10 mouse cellular contexts compared by ENCODE assay signal in genomic region chr13:102593405-102594200, GRCm38 (mm10).
A peak's percentile ranks its signal among the peaks of the same experiment; 100 is the strongest.
DNase-seq lines count a peak whose midpoint lies in the region; ATAC-seq lines count a peak whose summit lies in the region.
"Had no signal": no experiment of that assay in that cellular context is flagged by ENCODE, and none has a peak within 500 bp of the region (broad histone marks: within the 10 kb centered on the region; RNA-seq: fewer than 3 reads in every experiment).

No protein-coding gene starts in this region.

- no peak for ATAC-seq in heart, embryonic 12.5 days (ENCODE audit: insufficient number of reproducible peaks, low FRiP score)
- ATAC-seq in lung, embryonic 16.5 days (ENCODE audit: low read depth): peak; percentile 76
- no peak for ATAC-seq in activated CD4-positive, CD25-positive, alpha-beta regulatory T cell, adult 4 months
- ATAC-seq in hindbrain, embryonic 12.5 days (ENCODE audit: low FRiP score): no peak

- WGBS in heart, embryonic 12.5 days: 85% methylated on average over 12 of the region's 12 CpGs
- 65% methylated on average over 12 of the region's 12 CpGs for WGBS in lung, embryonic 16.5 days
- 92% methylated on average over 12 of the region's 12 CpGs for WGBS in hindbrain, embryonic 12.5 days

- no peak overlapping the region for H3K4me2 ChIP-seq in heart, embryonic 12.5 days
- no peak overlapping the region for H3K4me2 ChIP-seq in lung, embryonic 16.5 days (ENCODE audit: low read depth, low read length)
- no peak overlapping the region for H3K4me2 ChIP-seq in hindbrain, embryonic 12.5 days (replicated peaks)
- H3K4me2 ChIP-seq: hindbrain, embryonic 15.5 days had no signal

- no peaks in the 10 kb centered on the region for H3K36me3 ChIP-seq in heart, embryonic 12.5 days
- H3K36me3 ChIP-seq in lung, embryonic 16.5 days (ENCODE audit: control insufficient read depth, insufficient read depth, low read length): no peaks in the 10 kb centered on the region
- H3K36me3 ChIP-seq in hindbrain, embryonic 12.5 days: no peaks in the 10 kb centered on the region
- H3K36me3 ChIP-seq: hindbrain, embryonic 15.5 days had no signal

- no peak overlapping the region for H3K9ac ChIP-seq in heart, embryonic 12.5 days
- H3K9ac ChIP-seq in lung, embryonic 16.5 days (ENCODE audit: low read length): no peak overlapping the region
- H3K9ac ChIP-seq in hindbrain, embryonic 12.5 days: no peak overlapping the region
- H3K9ac ChIP-seq: hindbrain, embryonic 15.5 days had no signal

- no peaks in the 10 kb centered on the region for H3K9me3 ChIP-seq in heart, embryonic 12.5 days (replicated peaks)
- H3K9me3 ChIP-seq in lung, embryonic 16.5 days (ENCODE audit: control insufficient read depth, low read length): no peaks in the 10 kb centered on the region
- H3K9me3 ChIP-seq in hindbrain, embryonic 12.5 days (replicated peaks): no peaks in the 10 kb centered on the region
- H3K9me3 ChIP-seq: hindbrain, embryonic 15.5 days had no signal

- intact Hi-C loops in heart, postnatal 25 days (cut with DNase I): loop anchor here (10.0 kb wide), 1 partner anchor 599 kb away; no protein-coding TSS in a partner anchor

- no peak overlapping the region for H3K4me3 ChIP-seq in heart, embryonic 12.5 days
- H3K4me3 ChIP-seq in lung, embryonic 16.5 days (ENCODE audit: low read length): no peak overlapping the region
- H3K4me3 ChIP-seq in hindbrain, embryonic 12.5 days: no peak overlapping the region
- H3K4me3 ChIP-seq: hindbrain, embryonic 15.5 days had no signal

- peaks cover 34% of the 10 kb centered on the region for H3K4me1 ChIP-seq in heart, embryonic 12.5 days (replicated peaks)
- peaks cover 45% of the 10 kb centered on the region for H3K4me1 ChIP-seq in lung, embryonic 16.5 days (replicated peaks; ENCODE audit: control insufficient read depth, insufficient read depth, low read length)
- peaks cover 11% of the 10 kb centered on the region for H3K4me1 ChIP-seq in hindbrain, embryonic 12.5 days

- no peaks in the 10 kb centered on the region for H3K27me3 ChIP-seq in heart, embryonic 12.5 days (replicated peaks)
- H3K27me3 ChIP-seq in lung, embryonic 16.5 days (ENCODE audit: control insufficient read depth, insufficient read depth, low read depth, low read length): no peaks in the 10 kb centered on the region
- H3K27me3 ChIP-seq in hindbrain, embryonic 12.5 days: 0 out of 2 replicates have a peak, but pooled peaks cover 2% of the 10 kb centered on the region
- H3K27me3 ChIP-seq: CH12.LX; hindbrain, embryonic 15.5 days had no signal

- no peak overlapping the region for H3K27ac ChIP-seq in heart, embryonic 12.5 days (ENCODE audit: poor library complexity, severe bottlenecking)
- H3K27ac ChIP-seq in lung, embryonic 16.5 days (ENCODE audit: low read length): peak overlapping the region; percentile 88
- no peak overlapping the region for H3K27ac ChIP-seq in hindbrain, embryonic 12.5 days
- H3K27ac ChIP-seq: hindbrain, embryonic 15.5 days had no signal

- peak; percentile 99 for DNase-seq in heart, adult 11 months
- peak; percentile 28 to 43 for DNase-seq in adrenal gland, postnatal 36 days
- DNase-seq in heart, postnatal 25 days (ENCODE audit: low spot score): peak; percentile 65
- DNase-seq in testis, postnatal 14 days (ENCODE audit: low spot score): peak; percentile 66

Comparison
In these comparisons a context has a peak if more than half of its experiments do, and no peak if none do; other contexts are left out.
1. DNase-seq: peak in every context shown above with its lines; median percentile 99 in heart, adult 11 months; 66 in testis, postnatal 14 days; 65 in heart, postnatal 25 days; 36 in adrenal gland, postnatal 36 days.